Mouse (Mus musculus) lung, adult 2 months (tissue): ENCODE results near the gene Lyst. TPM values are rescaled to one million over a fixed set of nuclear protein-coding genes. Genes with fewer than 3 reads are reported as not detected.

Experiments
- DNase-seq: peaks from one replicate; pipeline ENCODE4 v3.0.0; 2022
- H3K4me1 ChIP-seq: fragments of 200-500 bp; 2 replicates; pipeline ENCODE4 v1.6.1; 2011; ENCODE audit warnings: low read length; ENCODE audit not compliant: control insufficient read depth, insufficient read depth
- H3K4me3 ChIP-seq: fragments of 200-500 bp; replicated peaks from 2 replicates; pipeline ENCODE3; 2011; ENCODE audit warnings: low read depth, mild to moderate bottlenecking, control low read depth, low read length; ENCODE audit errors: extremely low read depth
- CTCF ChIP-seq: fragments of 200-500 bp; IDR thresholded peaks from 2 replicates; pipeline ENCODE4 v1.5.1; 2011; ENCODE audit warnings: mild to moderate bottlenecking, low read length, control low read depth; ENCODE audit not compliant: insufficient read depth
- POLR2A ChIP-seq: fragments of 200-500 bp; IDR thresholded peaks from 2 replicates; pipeline ENCODE4 v1.6.1; 2011; ENCODE audit warnings: low read depth, mild to moderate bottlenecking, control low read depth, low read length, borderline replicate concordance; ENCODE audit errors: extremely low read depth
- WGBS: fragments of 180-500 bp; shearing (Covaris S2); methylation state at CpG from one replicate; pipeline ENCODE4 v1.1.7; 2018; 5-methylcytosine and 5-hydroxymethylcytosine counted together
- polyA plus RNA-seq: library from polyadenylated mRNA; depleted of rRNA; stranded (reverse); fragments of >200 nt; gene quantifications from 2 replicates; pipeline ENCODE4 v1.2.3, GENCODE M21; 2012

Gene Lyst
- polyA plus RNA-seq, 1 experiment, result 7.2 TPM

DNA sequence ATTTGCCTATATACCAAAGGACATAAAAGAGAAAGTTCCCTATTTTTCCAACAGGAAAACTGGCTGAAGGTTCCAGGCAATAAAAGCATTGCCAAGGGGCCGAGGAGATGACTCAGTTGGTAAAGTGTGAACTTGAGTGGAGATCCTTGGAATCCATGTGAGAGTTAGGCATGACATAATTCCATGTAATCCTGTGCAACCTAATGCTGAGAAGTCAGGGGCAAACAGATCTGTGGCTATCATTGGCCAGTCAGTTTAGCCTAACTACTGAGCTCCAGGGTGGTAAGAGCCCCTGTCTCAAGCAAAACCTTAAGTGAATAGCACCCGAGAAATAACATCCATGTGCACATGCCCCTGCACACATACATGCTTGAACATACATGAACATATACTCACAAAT is 17.3 kb upstream of the Lyst start:
- Histone ChIP-seq H3K4me1 (peaks cover 3% of the 10 kb centered on the region), H3K4me3 (no peak overlapping the region)
- TF ChIP-seq CTCF (no peak), POLR2A (no peak)
- no peak for DNase-seq
- WGBS, result 65% methylated on average over 2 of the region's 2 CpGs

GRCm38 (mm10) chr13:13573572-13574257 is 16.5 kb upstream of the Lyst start:
- peaks cover 3% of the 10 kb centered on the region for H3K4me1 ChIP-seq
- TF ChIP-seq POLR2A (no peak), CTCF (no peak)
- DNase-seq, result peak; percentile 66
- WGBS, result 42% methylated on average over 5 of the region's 5 CpGs
- H3K4me3 ChIP-seq, result no peak overlapping the region

DNA sequence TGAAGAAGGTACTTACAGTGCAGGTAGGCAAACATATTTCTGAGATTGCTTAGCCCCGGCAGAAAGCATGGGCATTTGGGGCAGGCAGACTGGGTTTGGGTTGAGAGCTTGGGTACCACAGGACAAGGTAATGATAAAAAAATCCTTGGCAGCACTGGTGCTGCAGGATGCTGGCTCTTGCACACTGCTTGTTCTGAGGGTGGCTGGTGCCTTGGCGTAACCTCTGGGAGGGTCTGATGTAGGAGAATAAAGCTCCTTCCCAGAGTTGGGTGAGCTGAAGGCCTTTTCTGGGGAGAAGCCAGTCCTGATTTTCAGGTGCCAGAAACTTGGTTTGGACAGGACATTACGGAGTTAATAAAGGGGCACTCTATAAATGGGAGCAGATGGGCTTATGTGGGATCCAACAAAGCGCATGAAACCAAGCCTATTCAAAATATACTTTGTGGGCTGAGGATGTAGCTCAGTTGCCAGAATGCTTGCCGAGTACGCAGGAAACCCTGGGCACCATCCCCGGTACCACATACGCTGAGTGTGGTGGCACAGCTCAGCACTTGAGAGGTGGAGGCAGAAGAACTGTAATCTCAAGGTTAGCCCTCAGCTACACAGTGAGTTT is 15.8 kb upstream of the Lyst start:
- TF ChIP-seq CTCF, result no peak
- TF ChIP-seq POLR2A, result no peak
- Histone ChIP-seq H3K4me3 (no peak overlapping the region), H3K4me1 (peaks cover 3% of the 10 kb centered on the region)
- no peak for DNase-seq
- WGBS, result 81% methylated on average over 8 of the region's 8 CpGs

DNA sequence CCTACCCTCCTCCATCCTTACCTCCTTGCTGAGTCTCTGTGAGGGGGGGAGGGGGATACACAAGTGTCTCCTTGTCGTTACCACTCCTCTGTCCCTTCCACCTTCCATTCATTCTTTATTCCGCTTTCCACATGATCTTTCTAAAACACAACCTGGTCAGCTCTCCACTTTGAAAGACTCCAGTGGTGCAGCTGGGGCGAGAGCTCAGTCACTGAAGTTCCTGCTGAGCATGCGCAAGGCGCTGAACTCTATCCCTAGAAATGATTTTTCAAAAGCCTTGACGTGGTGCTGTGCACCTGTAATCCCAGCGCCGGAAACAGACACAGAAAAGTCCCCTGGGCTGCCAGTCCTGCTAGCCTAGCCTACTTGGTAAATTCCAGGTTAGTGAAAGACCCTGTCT is 15.1 kb upstream of the Lyst start:
- DNase-seq, result no peak
- H3K4me3 ChIP-seq, result no peak overlapping the region
- no peaks in the 10 kb centered on the region; the same call in 1 of the 2 replicates for H3K4me1 ChIP-seq
- WGBS, result 73% methylated on average over 8 of the region's 8 CpGs
- no peak for TF ChIP-seq CTCF
- TF ChIP-seq POLR2A, result no peak

DNA sequence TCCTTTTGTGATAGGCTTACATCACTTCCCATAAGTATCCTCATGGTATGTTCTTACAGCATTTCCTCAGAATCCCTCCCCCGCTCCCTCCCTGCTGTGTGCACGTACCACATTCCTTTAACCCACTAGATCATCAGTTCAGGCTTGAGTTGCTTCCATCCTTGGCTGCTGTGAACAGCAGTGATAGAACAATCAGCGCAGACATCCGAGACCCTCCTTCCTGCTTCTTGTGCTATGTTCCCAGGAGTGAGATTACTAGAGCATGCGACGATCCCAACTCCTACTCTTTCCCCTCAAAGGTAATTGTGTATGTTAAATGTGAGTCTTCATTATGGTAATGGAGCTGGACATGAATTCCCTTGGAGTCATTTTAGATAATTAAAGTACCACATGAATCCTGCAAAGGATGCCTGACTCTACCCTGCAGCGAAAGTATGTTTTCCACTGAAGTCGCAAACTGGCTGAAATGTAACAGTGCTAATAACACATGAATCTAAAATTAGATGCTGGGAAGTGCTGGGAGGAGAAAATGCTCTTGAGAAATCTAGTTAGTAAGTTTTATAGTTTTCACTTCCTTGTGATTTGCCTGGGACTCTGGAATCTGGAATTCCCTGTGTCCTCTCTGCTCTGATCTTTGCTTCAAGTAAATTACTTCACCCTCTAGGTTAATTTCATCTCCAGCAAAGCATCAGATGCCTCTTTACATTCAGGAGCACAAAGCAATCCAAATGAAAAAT is 13.6 kb upstream of the Lyst start:
- WGBS, result 43% methylated on average over 8 of the region's 8 CpGs
- TF ChIP-seq CTCF (no peak), POLR2A (no peak)
- no peak for DNase-seq
- no peaks in the 10 kb centered on the region; the same call in 1 of the 2 replicates for H3K4me1 ChIP-seq
- no peak overlapping the region for H3K4me3 ChIP-seq

GRCm38 (mm10) chr13:13581988-13582387 is 8.2 kb upstream of the Lyst start:
- TF ChIP-seq POLR2A (no peak), CTCF (no peak)
- Histone ChIP-seq H3K4me3 (no peak overlapping the region), H3K4me1 (no peaks in the 10 kb centered on the region)
- 62% methylated on average over 4 of the region's 4 CpGs for WGBS
- DNase-seq, result no peak

GRCm38 (mm10) chr13:13583473-13583872 is 6.7 kb upstream of the Lyst start:
- TF ChIP-seq POLR2A, result no peak
- no peak for TF ChIP-seq CTCF
- no peaks in the 10 kb centered on the region for H3K4me1 ChIP-seq
- H3K4me3 ChIP-seq, result no peak overlapping the region
- DNase-seq, result no peak
- WGBS, result 53% methylated on average over 2 of the region's 2 CpGs

DNA sequence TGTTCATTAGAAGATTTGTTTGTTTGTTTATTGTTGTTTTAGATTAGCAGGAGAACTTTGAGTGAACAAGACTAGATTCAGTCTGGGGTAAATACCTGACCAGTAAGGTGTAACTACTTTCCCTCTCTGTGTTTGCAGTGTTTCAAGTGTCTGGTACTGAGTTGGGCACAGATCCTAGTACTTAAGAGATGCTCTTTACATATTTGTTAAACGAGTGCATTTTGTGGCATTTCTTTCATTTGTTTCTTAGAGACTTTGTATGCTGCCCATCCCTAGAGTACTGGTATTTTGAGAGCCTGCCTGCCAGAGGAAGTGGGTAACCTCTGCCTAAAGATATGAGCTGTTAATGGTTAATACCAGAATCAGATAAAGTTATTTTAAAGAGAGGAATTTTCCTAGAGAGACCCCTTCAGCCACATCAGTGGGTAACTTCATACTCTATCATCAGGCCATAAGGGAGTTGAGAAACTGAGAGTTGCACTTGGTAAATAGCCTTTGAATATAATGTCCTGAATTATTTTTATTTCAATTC is 2.5 kb upstream of the Lyst start:
- no peak for TF ChIP-seq CTCF
- no peak for TF ChIP-seq POLR2A
- WGBS, result 39% methylated on average over 1 of the region's 1 CpGs

GRCm38 (mm10) chr13:13588518-13588917 is 1.7 kb upstream of the Lyst start:
- no peak for DNase-seq

More for the DNA sequence above, 2.5 kb upstream of the Lyst start:
- DNase-seq, result no peak
- no peak overlapping the region for H3K4me3 ChIP-seq
- H3K4me1 ChIP-seq, result peaks cover 3% of the 10 kb centered on the region; the same call in 1 of the 2 replicates

DNA sequence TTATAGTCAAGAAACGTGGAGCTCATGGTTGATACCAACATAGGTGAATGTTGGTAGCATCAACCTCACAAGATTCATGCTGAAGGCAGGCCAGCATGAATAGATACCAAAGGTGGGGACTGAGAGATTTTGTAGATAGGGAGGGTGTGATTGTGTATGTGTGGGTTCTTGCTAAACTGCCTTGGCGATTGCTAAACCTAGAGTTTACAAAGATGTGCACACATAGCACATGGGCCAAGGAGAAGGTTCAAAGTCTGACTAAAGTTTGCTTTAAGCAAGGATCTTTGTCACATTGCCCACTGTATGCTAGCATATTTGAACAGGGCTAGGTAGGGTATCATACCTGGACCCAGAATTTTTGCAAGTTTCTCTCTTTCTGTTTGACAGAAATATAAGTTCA is 1.2 kb upstream of the Lyst start:
- 92% methylated on average over 2 of the region's 2 CpGs for WGBS
- Histone ChIP-seq H3K4me1 (peaks cover 3% of the 10 kb centered on the region; the same call in 1 of the 2 replicates), H3K4me3 (no peak overlapping the region)
- no peak for DNase-seq
- TF ChIP-seq CTCF (no peak), POLR2A (no peak)

More at GRCm38 (mm10) chr13:13588518-13588917, 1.7 kb upstream of the Lyst start:
- Histone ChIP-seq H3K4me1 (peaks cover 3% of the 10 kb centered on the region; the same call in 1 of the 2 replicates), H3K4me3 (no peak overlapping the region)
- 100% methylated on average over 1 of the region's 1 CpGs for WGBS
- TF ChIP-seq POLR2A (no peak), CTCF (no peak)
